Mouse (Mus musculus): ENCODE measurements around the gene Anks1.

GRCm38 (mm10) chr17:28072730-28073129 is 163.6 kb downstream of the Anks1 start:
- TF ChIP-seq CTCF (IDR thresholded peaks at IDR 0.05; ENCODE audit: control insufficient read depth, insufficient read depth, insufficient replicate concordance, low read depth, low read length) (no peak), POLR2A (IDR thresholded peaks at IDR 0.05; ENCODE audit: control insufficient read depth, low read depth, low read length) (no peak)
